Mouse (Mus musculus) left cerebral cortex, adult 2 months (tissue): Measurements from ENCODE around the gene Hadhb. TPM values are rescaled to one million over a fixed set of nuclear protein-coding genes. Genes with fewer than 3 reads are reported as not detected.

ENCODE experiments used
- DNase-seq, 2 experiments: peaks; one replicate each; pipeline ENCODE4 v3.0.0; 2021 to 2022; ENCODE audit warnings: low spot score in 2 of 2, mixed read lengths in 1 of 2; ENCODE audit errors: extremely low spot score in 1 of 2
- H3K27ac ChIP-seq: fragments of 200-600 bp; 2 replicates; pipeline ENCODE4 v1.8.1; 2022
- H3K4me3 ChIP-seq: fragments of 200-600 bp; 2 replicates; pipeline ENCODE4 v1.8.1; 2022
- CTCF ChIP-seq: fragments of 200-600 bp; IDR thresholded peaks from 2 replicates; pipeline ENCODE4 v1.8.1; 2022; ENCODE audit warnings: antibody characterized with exemption, mild to moderate bottlenecking, moderate library complexity
- intact Hi-C: fragments of 180-260 bp; cut with DNase I; formaldehyde crosslinking; loops from one replicate; pipeline ENCODE4 v1.15.1; 2025
- total RNA-seq, 2 experiments: library from RNA; stranded (reverse); gene quantifications; 2 replicates each; pipeline ENCODE4 v1.2.3; 2021

Hadhb gene
- total RNA-seq, 2 experiments from 2014 or later: 83.5 to 88.4 TPM

GRCm38 (mm10) chr5:30159601-30160000 is 4.6 kb downstream of the Hadhb start:
- intact Hi-C loops: no loop called here
- DNase-seq: no peak
- no peak overlapping the region; the same call in 1 of the 2 replicates for H3K27ac ChIP-seq
- H3K4me3 ChIP-seq: no peak overlapping the region
- TF ChIP-seq CTCF: no peak

- DNase-seq: no peak
- intact Hi-C loops: no loop called here
- Histone ChIP-seq H3K27ac (no peak overlapping the region), H3K4me3 (no peak overlapping the region)
- no peak for TF ChIP-seq CTCF
Measured at GRCm38 (mm10) chr5:30161836-30162235, 6.8 kb downstream of the Hadhb start.

GRCm38 (mm10) chr5:30162339-30162738 is 7.3 kb downstream of the Hadhb start:
- intact Hi-C loops: no loop called here
- no peak for DNase-seq
- Histone ChIP-seq H3K27ac (no peak overlapping the region), H3K4me3 (no peak overlapping the region)
- TF ChIP-seq CTCF: no peak

GRCm38 (mm10) chr5:30165234-30165946 is 10.3 kb downstream of the Hadhb start:
- no peak for TF ChIP-seq CTCF
- no peak for DNase-seq

GRCm38 (mm10) chr5:30170303-30170940 is 15.4 kb downstream of the Hadhb start:
- Histone ChIP-seq H3K27ac (no peak overlapping the region), H3K4me3 (no peak overlapping the region)
- TF ChIP-seq CTCF: no peak
- DNase-seq: no peak
- intact Hi-C loops: no loop called here

More at GRCm38 (mm10) chr5:30165234-30165946, 10.3 kb downstream of the Hadhb start:
- Histone ChIP-seq H3K27ac (no peak overlapping the region), H3K4me3 (no peak overlapping the region)
- intact Hi-C loops: no loop called here

GRCm38 (mm10) chr5:30172115-30172514 is 17.1 kb downstream of the Hadhb start:
- H3K4me3 ChIP-seq: no peak overlapping the region
- no peak overlapping the region for H3K27ac ChIP-seq
- no peak for TF ChIP-seq CTCF
- DNase-seq: no peak
- intact Hi-C loops: no loop called here

- no peak overlapping the region for H3K27ac ChIP-seq
- H3K4me3 ChIP-seq: no peak overlapping the region
- TF ChIP-seq CTCF: no peak
- DNase-seq: no peak
- intact Hi-C loops: no loop called here
Measured at GRCm38 (mm10) chr5:30172931-30173692, 18.1 kb downstream of the Hadhb start.

- TF ChIP-seq CTCF: no peak
- H3K4me3 ChIP-seq: no peak overlapping the region
- no peak for DNase-seq
- H3K27ac ChIP-seq: no peak overlapping the region
- intact Hi-C loops: no loop called here
Measured at GRCm38 (mm10) chr5:30175811-30176210, 20.8 kb downstream of the Hadhb start.

GRCm38 (mm10) chr5:30187687-30188485 is 32.8 kb downstream of the Hadhb start:
- Histone ChIP-seq H3K4me3 (no peak overlapping the region), H3K27ac (no peak overlapping the region)
- intact Hi-C loops: no loop called here
- no peak for DNase-seq
- TF ChIP-seq CTCF: no peak

- intact Hi-C loops: no loop called here
- Histone ChIP-seq H3K27ac (no peak overlapping the region), H3K4me3 (no peak overlapping the region)
- TF ChIP-seq CTCF: peak; percentile 13
- no peak for DNase-seq
Measured at GRCm38 (mm10) chr5:30192452-30192851, 37.4 kb downstream of the Hadhb start.

- no peak for DNase-seq
- no peak for TF ChIP-seq CTCF
- intact Hi-C loops: no loop called here
Measured at GRCm38 (mm10) chr5:30195340-30195739, 40.3 kb downstream of the Hadhb start.

More at GRCm38 (mm10) chr5:30195340-30195739, 40.3 kb downstream of the Hadhb start:
- no peak overlapping the region for H3K4me3 ChIP-seq
- H3K27ac ChIP-seq: no peak overlapping the region
